Mouse (Mus musculus) frontal cortex, postnatal 10 days (tissue): ENCODE measurements around the gene Plekho1.
"Not testable (repeated sequence)": the region's sequence is repeated elsewhere in the genome, so short reads cannot be mapped to it uniquely, and the experiment has no call there.

Experiments used
- DNase-seq, 2 experiments: peaks; one replicate each; pipeline ENCODE4 v3.0.0; 2022; ENCODE audit warnings: low spot score in 2 of 2, mixed read lengths in 1 of 2

The Plekho1 gene

DNA sequence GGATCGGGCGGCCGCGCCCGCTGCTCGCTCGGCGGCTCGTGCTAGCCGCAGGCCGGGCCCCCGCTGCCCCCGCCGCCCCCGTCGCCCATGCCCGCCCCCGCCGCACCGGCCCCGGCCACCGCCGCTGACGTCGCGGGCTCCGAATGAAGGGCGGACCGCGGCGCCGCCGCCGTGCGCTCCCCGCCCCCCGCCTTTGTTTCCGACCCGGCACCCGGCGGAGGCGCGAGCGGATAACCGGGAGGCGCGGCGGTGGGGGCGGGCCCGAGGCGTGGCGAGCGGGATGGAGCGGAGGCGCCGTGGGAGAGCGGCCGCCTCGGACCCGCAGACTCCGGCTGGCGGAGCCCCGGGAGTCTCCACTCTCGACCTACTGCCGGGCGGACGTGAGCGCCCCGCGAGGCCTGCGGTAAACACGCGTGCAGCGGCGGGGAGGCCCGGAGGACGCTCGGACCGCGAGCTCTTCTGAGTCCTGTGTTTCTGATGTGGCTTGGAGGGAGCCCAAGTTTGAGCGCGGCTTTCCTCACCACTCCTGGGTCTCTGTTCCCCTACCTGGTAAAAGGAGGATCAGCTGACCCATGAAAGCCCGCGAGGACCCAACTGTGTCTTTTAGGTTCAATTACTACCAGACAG is at the start of gene Plekho1:
Gene Plekho1 (minus strand): TSS at position 200 of the 627 bp plus-strand sequence.
- DNase-seq, result peak; percentile 45 to 73

DNA sequence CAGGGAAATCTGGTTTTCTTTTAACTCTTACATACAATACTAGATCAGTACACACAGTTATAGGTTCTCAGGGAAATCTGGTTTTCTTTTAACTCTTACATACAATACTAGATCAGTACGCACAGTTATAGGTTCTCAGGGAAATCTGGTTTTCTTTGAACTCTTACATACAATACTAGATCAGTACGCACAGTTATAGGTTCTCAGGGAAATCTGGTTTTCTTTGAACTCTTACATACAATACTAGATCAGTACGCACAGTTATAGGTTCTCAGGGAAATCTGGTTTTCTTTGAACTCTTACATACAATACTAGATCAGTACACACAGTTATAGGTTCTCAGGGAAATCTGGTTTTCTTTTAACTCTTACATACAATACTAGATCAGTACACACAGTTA is 48.8 kb upstream of the Plekho1 start:
- DNase-seq, result not testable (repeated sequence)

DNA sequence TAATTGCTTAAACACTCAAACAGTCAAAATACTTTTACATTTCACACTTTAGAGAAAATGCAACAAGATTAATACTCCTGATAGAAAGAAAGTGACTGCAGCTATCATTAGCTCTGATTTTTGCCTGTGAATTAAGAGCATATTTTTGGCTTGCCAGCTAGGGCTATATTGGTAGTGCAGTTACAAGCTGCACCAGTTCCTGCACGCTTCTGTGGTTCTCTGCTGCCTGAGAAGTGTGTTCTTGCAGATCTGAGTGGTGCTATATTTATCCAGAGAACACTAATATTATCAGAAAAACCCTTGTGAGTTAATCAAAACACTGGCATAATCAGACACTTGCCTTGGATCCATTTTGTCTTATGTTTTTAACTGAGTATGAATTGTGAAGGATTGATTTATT is 47.3 kb upstream of the Plekho1 start:
- no peak for DNase-seq

DNA sequence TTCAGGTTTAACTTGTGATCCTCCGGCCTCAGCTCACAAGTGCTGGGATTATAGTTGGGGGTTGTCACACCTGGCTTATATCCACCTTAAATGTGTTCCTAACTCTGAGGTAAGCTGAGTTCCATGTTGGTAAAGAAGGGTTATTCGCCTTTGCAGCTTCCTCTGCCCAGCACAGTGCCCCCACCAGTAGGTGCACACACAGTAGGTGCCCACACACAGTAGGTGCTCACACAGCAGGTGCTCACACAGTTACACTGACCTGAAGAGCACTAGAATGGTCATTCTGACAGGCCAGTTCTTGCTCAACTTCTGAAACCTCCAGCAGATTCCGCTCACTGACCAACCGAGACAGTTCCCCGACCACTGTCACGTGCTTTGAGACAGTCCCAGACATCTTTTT is 45.3 kb upstream of the Plekho1 start:
- no peak for DNase-seq

DNA sequence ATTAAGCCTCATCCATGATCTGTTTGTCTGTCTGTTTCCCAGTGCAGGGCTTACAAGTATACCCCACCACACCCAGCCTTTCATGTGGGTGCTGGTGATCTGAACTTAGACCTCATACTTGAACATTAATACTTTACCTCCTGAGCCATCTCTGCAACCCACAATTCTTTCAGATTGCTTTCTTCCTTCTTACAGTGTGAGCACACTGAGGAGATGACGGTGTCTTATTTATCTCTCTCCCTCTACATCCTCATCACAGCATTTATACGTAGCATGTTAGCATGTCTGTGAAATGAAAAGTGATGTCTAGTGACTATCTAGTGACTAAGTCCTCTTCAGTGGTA is 44.8 kb upstream of the Plekho1 start:
- DNase-seq, result no peak

DNA sequence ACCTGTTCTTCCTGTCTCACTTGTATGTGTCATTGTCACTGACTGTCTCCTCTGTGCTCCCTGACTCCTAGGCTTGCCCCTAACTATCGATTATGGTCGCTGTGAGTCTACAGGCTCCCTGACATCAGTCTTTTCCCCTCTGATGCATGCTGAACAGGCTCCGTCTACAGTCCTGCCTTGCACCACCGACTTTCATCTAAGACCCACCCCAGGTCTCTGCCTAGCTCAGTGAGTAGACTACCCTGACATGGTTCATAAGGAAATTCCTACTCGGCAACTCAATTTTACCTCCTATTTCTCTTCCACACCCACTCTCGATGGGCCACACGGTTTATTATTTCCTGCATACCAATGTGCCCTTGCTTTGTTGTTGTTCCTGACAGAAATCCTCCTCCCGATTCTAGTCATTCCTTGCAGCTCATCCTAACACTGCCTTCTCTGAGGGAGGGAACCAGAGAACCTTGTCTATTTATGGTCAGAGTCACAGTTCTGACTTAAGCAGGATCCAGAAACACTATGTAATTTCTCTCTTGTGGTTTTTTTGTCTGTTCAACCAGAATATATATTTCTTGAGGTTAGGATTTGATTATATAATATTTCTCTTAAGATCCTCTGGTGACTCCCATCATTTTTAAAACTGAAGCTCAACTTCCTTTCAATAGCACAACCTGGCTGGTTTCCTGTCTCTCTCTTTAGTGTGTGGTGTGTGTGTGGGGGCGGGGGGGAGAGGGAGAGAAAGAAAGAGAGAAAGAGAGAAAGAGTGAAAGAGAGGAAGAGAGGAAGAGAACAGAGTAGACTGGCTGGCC is 44.3 kb upstream of the Plekho1 start:
- no peak for DNase-seq

DNA sequence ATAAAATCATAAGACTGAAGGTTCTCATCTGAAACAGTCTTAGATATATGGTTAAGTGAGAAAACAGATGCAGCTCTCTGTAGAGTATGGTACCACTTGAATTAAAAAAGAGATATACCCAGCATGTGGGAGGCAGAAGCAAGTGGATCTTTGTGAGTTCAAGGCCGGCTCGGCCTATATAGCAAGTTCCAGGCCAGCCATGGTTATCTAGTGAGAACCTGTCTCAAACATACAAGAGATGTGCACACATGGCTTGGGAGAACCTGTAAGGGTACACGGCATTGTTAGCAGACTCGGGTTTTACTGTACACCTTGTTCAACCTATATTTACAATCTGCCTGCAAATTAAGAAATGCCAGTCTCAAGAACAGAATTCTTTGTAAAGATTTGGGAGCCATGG is 43.0 kb upstream of the Plekho1 start:
- no peak for DNase-seq

DNA sequence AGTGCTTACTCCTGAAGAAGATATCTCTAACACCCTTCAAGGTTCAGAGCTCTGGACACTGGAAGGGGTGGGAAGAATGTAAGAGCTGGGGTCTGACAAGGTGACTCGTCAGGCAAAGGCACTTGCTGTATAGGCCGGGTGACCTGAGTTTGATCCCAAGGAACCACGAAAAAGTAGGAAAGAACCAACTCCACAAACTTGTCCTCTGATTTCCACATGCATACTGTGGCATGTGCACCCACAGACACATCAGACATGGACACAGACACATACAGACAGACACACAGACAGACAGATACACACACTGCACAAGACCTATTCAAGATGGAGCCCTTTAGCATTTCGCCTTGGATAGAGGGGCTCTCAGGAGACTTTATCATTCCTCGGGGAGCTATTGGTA is 42.4 kb upstream of the Plekho1 start:
- no peak for DNase-seq

DNA sequence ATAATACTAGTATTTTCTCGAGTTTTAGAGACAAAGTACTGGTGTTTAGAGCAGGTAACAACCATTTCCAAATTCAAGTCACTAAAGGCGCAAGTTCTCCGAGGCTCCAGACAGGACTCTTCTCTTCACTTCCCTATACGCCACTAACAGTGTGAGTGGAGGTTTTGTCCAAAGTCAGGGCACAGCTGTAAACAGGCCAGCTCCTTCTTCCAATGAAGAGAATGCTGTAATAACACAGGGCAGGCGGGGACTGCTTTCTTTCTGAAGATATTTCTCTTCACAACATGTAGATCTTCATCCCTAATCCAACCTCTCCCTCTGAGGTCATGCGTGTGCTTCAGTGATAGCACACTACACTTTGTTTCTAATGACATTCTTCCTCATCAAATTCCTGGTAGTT is 41.0 kb upstream of the Plekho1 start:
- no peak for DNase-seq

DNA sequence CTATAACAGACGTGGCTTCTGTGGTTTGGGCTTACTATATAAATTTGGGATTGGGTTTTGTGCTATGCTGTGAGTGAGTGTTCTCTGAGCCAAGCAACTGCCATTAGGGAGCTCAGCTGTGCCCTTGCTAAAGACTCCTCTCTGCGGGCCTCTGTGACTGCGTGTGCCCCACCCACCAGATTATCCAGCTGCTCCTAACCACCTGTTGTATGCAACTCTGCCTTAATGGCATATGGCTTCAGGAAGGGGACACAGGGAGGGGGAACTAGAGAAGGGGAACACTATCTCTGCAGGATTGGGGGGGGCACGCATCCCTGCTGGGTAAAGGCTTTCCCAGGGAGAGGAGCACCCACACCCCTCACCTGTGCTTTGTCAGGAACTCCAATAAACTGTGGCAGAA is 37.2 kb upstream of the Plekho1 start:
- DNase-seq, result no peak

DNA sequence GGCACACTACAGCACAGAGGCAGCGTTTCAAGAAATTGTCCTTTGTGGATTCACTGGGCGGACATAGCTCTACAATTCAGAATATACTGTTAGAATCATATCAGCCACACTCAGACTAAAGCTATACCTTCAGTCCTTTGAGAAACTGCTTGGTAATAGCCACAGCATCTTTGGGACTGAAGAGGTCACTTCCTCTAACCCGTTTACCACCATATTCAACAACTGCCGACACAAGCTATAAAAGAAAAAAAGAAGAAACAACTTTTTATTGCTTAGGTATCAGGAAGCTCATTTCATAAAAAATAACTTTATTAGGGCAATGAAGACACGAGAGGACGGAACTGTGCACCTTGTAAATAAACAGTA is 36.8 kb upstream of the Plekho1 start:
- DNase-seq, result no peak

DNA sequence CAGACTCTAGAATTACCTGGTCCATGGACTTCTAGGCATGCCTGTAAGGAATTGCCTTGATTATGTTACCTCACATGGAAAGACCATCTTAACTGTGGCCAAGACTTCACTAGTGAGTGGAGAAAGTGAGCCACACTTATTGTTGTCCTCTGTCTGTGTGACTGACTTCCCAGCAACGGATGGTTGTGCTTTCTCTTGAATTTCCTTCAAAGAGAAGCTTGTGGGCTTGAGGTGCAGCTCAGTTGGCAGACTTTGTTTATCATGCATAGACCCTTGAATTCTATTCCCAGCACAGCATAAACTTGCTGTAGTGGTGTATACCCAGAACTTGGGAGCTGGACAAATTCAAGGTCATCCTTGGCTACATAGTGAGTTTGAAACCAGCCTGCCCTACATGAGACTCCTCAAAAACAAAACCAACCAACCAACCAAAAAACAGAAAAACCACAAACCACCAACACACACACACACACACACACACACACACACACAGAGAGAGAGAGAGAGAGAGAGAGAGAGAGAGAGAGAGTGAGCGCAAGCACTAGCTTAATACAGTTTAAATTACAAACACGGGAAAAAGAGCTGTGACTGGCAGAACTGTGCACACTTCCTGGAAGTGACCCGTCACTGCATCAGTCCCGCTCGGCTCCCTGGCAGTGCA is 36.3 kb upstream of the Plekho1 start:
- no peak for DNase-seq

DNA sequence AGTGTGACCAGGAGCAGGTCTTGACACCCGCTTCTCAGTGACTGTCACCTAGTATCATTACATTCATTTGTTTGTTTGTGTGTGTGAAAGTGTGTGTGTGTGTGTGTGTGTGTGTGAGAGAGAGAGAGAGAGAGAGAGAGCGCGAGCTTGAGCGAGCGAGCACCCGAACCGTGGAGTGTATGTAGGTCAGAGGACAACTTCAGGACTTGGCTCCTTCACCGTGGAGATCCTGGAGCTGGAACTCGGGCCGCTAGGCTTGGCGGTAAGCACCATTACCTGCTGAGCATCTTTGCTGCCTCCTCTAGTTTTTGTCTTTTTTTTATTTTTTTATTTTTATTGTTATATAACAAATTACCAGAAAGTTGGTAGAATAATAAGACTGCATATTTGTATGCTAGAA is 34.0 kb upstream of the Plekho1 start:
- DNase-seq, result no peak

DNA sequence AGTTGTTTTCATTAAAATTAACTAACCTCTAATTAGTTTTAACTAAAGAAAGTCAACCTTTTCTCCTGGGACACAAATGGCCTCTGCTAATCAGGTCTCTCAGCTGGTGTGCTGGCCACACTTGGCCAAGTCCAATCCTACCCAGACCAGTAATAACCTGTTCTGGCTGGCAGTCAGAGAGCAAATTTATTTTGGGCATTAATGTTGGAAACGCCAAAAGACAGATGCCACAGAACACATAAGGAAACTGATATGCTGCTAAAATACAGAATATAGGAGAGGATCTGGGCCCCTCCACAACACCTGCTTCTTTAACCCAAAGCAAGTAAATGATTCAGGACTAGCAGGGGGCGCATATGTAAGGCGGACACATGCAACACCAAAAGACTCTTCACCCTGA is 33.5 kb upstream of the Plekho1 start:
- DNase-seq, result no peak

DNA sequence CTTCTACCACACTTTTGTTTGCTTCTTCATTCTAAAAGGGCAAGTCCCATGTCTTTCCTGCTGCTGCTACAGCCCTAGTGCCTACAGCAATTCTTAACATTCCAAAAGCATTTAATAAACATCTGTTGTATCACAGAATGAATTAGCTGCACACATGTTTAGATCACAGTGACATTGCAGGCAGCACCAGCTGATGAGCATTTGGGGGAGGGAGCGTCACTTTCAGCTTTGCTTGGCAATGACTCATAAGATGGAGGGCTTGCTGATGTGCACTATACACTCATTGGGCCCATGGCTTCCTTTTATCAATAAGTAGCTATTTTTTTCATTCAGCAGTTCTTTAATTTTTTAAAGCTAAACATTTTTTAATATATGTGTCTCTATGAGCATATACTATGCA is 32.1 kb upstream of the Plekho1 start:
- no peak for DNase-seq

DNA sequence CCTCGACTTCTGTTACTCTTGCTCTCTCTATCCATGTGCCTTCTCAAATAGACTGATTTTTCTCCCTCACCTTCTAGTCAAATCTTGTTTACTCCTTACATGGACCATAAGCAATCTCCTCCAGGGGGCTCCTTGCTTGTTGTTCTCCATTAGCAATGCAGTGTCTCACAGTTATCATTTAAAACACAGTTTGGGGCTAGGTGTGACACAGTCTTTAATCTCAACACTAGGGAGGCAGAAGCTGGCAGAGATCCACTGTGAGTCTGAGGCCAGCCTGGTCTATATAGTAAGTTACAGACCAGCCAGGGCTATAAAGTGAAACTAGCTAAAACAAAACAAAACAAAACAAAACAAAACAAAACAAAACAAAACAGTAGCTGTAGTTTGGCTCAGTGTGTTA is 31.3 kb upstream of the Plekho1 start:
- DNase-seq, result no peak

DNA sequence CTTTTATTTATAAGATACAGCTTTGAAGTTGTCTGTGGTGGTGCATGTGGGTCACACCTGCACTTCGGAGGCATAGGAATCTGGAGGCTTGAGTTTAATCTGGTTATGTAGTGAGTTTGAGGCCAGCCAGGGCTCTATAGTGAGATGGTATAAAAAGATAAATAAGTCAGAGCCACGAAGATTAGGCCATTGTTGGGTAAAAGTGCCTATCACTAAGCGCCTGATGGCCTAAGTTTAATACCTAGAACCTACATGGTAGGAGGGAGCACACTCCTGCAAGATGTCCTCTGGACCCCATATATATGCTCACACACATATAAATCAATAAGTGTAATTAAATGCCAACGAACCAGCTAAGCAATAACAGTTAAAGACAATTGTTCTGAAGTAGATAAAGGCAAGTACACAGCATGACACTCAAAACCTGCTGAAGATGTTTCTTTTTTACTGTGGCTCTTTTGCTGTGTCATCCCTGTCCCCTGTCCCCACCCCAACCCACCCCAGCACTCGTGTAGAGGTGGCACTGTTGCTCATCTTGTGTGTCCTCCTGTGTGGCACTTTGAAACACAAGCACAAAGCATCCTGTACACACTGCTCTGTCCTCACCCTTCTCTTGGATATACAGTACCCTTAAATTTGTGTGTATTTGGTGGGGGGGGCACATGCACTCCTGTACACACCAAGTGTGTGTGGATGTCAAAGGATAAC is 25.8 kb upstream of the Plekho1 start:
- no peak for DNase-seq

DNA sequence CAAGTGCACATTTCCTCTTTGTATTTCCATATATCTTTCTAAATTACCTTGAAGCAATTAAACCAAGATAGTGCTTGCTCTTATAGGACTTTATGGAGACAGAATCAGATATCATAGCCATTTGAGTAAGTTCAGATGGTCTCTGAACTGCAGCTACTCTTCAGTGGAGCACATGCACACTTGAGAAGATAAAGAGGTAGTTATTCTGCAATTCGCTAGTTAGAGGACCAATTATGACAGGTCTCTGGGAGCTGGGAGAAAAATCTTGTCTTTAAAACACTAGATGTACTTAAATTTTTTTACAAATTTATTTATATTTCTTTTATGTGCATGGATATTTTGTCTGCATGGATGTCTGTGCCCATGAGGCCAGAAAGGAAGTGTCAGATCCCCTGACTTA is 24.9 kb upstream of the Plekho1 start:
- no peak for DNase-seq

DNA sequence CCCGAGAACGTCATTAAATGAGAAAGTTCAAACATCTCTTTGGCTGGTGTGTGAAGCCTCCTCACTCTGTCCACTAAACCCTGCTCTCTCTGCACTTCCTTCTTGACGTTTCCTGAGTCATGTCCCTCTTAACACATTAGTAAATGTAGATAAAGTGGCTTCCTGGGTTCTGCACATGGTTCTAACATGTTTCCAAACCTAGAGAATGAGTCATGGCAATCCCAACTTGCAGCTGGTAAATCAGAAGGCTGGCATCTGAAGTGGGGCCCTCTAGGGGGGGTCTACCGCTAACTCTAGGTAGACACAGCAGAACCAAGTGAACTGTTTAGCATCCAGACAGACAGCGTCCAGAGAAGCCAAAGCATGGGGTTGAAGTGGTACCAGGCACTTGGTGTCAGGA is 21.7 kb upstream of the Plekho1 start:
- no peak for DNase-seq

DNA sequence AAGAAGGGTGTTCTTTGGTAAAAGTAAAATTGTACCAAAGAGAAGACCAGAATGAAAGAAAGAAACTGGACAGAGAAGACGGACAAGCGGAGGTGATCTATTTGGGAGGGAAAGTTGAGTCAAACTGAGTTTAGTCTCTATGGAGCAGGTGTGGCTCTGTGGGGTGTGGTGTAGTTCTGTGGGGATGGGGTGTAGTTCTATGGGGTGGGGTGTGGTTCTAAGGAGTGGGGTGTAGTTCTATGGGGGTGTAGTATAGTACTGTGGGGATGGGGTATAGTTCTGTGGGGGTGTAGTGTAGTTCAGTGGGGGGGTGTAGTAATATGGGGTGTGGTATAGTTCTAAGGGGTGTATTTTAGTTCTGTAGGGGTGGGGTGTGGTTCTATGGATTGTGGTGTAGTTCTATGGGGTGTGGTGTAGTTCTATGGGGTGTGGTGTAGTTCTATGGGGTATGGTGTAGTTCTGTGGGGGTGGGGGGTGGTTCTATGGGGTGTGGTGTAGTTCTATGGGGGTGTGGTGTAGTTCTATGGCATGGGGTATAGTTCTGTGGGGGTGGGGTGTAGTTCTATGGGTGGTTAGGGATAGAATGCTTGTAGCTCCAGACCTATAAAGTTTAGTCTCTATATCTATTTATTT is 20.6 kb upstream of the Plekho1 start:
- DNase-seq, result no peak

DNA sequence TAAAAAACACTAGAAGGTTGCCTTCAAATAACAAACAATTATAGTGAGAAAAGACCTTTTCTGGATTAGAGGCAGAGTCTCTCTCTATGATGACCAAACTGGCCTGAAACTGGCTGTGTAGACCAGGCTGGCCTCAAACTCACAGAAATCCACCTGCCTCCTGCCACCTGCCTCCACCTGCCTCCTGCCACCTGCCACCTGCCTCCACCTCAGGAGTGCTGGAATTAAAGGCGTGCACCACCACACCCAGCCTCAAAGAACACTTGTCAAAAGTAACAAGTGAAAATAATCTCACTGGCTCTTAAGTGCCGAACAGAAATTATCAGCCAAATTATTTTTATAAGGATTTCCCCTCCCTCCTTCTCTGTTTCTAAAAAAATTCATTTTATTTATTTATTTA is 19.9 kb upstream of the Plekho1 start:
- DNase-seq, result no peak

DNA sequence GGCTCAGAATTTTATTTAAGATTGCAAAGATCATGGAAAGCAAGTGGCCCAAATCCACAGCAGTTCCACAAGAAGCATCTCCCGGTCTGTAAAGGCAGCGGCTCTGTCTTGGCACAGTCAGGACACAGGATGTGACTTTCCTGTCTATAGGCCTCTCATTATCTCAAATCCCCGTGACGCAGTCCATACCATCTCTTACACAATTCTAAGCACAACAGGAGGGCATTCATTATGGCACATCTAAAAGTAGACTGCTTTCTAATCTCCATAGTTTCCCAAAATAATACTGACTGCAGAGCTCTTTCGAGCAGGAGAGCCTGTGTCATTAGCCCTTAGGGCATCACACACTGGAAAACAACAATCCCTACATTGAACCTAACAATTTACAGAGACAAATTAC is 17.0 kb upstream of the Plekho1 start:
- no peak for DNase-seq
